Mouse (Mus musculus) cerebellum, postnatal 36 days (tissue): Measurements from ENCODE around the gene Msh6.
A peak's percentile ranks its signal among the peaks of the same experiment; 100 is the strongest.
"Not testable (repeated sequence)": the region's sequence is repeated elsewhere in the genome, so short reads cannot be mapped to it uniquely, and the experiment has no call there.

ENCODE experiments used
- DNase-seq, 2 experiments: peaks; one replicate each; pipeline ENCODE4 v3.0.0; 2021 to 2022; ENCODE audit warnings: mixed read lengths in 2 of 2

The Msh6 gene

GRCm38 (mm10) chr17:87974629-87975228, at the start of gene Msh6:
Msh6 (plus strand) TSS chr17:87975062.
- DNase-seq, result peak; percentile 82 to 87

- DNase-seq, result no peak
Measured at GRCm38 (mm10) chr17:87934326-87934725, 40.5 kb upstream of the Msh6 start.

- DNase-seq, result no peak
Measured at GRCm38 (mm10) chr17:87934736-87935135, 40.1 kb upstream of the Msh6 start.

- no peak for DNase-seq
Measured at GRCm38 (mm10) chr17:87936156-87936555, 38.7 kb upstream of the Msh6 start.

GRCm38 (mm10) chr17:87948965-87949584, 25.8 kb upstream of the Msh6 start:
- DNase-seq, result peak; percentile 89 to 91

- not testable (repeated sequence) for DNase-seq
Measured at GRCm38 (mm10) chr17:87954618-87955124, 20.2 kb upstream of the Msh6 start.

- no peak for DNase-seq
Measured at GRCm38 (mm10) chr17:87957096-87957840, 17.6 kb upstream of the Msh6 start.

GRCm38 (mm10) chr17:87958283-87958682, 16.6 kb upstream of the Msh6 start:
- DNase-seq, result no peak

GRCm38 (mm10) chr17:87959406-87959805, 15.5 kb upstream of the Msh6 start:
- DNase-seq, result not testable (repeated sequence)

- not testable (repeated sequence) for DNase-seq
Measured at GRCm38 (mm10) chr17:87959931-87960330, 14.9 kb upstream of the Msh6 start.

GRCm38 (mm10) chr17:87963081-87964075, 11.5 kb upstream of the Msh6 start:
- DNase-seq, result no peak

GRCm38 (mm10) chr17:87968483-87968926, 6.4 kb upstream of the Msh6 start:
- not testable (repeated sequence) for DNase-seq

- not testable (repeated sequence) for DNase-seq
Measured at GRCm38 (mm10) chr17:87971696-87972591, 2.9 kb upstream of the Msh6 start.

GRCm38 (mm10) chr17:87972856-87973255, 2.0 kb upstream of the Msh6 start:
- no peak for DNase-seq

GRCm38 (mm10) chr17:87973261-87974167, 1.3 kb upstream of the Msh6 start:
- DNase-seq, result no peak

- peak in 1 of 2 experiments; percentile 59 for DNase-seq
Measured at GRCm38 (mm10) chr17:87975229-87975853, 479 bp downstream of the Msh6 start.

- no peak for DNase-seq
Measured at GRCm38 (mm10) chr17:87976154-87976806, 1.4 kb downstream of the Msh6 start.

GRCm38 (mm10) chr17:87976927-87977326, 2.1 kb downstream of the Msh6 start:
- not testable (repeated sequence) for DNase-seq

- DNase-seq, result not testable (repeated sequence)
Measured at GRCm38 (mm10) chr17:87979696-87980095, 4.8 kb downstream of the Msh6 start.
